Mouse (Mus musculus): ENCODE results near the gene Mical2. TPM values are rescaled to one million over a fixed set of nuclear protein-coding genes. Genes with fewer than 3 reads are reported as not detected.

Gene Mical2
- total and polyA plus RNA-seq, 3 experiments: not detected

DNA sequence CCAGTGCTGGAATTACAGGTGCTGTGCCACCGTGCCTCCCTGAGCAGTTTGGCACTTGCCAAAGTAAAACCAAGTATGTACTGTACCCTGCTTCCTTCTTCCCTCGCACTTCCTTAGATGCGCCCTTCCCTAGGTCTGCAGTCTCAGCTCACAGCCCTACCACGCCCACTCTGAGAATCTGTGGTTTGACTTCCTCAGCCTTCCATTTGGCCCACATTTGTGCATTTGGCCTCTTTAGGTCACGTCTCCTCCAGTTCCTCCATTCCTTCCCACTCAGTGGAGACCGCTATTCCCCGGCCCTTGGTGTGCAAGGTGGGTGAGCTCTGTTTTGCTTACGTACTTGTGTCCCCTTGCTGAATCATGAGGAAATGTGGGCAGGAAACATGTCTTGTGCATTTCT is 59.9 kb downstream of the Mical2 start:
- in situ Hi-C loops (cut with MboI; ENCODE audit: low pct_ligation_motif_present, low pct_unique_long_range_greater_than_20kb, low sequenced_read_pairs): no loop called here
- dilution Hi-C loops (cut with MboI; ENCODE audit: extremely low pct_ligation_motif_present, extremely low pct_unique_long_range_greater_than_20kb, low sequenced_read_pairs): no loop called here
- no peaks in the 10 kb centered on the region for H3K4me1 ChIP-seq (ENCODE audit: control insufficient read depth in 1 of 2, insufficient read depth in 2 of 2)
- no peaks in the 10 kb centered on the region for H3K9me3 ChIP-seq (replicated peaks; ENCODE audit: low read length)
- no peak overlapping the region for H3K9ac ChIP-seq (ENCODE audit: insufficient read depth, low read depth)
- TF ChIP-seq ETS1 (conservative IDR thresholded peaks at IDR 0.05; ENCODE audit: low read depth, low read length) (no peak), TCF12 (IDR thresholded peaks at IDR 0.05; ENCODE audit: low read depth, low read length) (no peak), RAD21 (IDR thresholded peaks at IDR 0.05; ENCODE audit: low read depth, low read length) (no peak), JUND (conservative IDR thresholded peaks at IDR 0.05; ENCODE audit: low read depth, low read length) (no peak), JUN (IDR thresholded peaks at IDR 0.05; ENCODE audit: insufficient read depth, low read depth, low read length) (no peak), MAX (IDR thresholded peaks at IDR 0.05; ENCODE audit: low read length) (no peak), SIN3A (IDR thresholded peaks at IDR 0.05; ENCODE audit: low read length) (no peak), TBP (conservative IDR thresholded peaks at IDR 0.05; ENCODE audit: low read depth, low read length) (no peak), USF1 (IDR thresholded peaks at IDR 0.05; ENCODE audit: low read depth, low read length) (no peak), E2F4 (IDR thresholded peaks at IDR 0.05; ENCODE audit: insufficient replicate concordance, low read depth, low read length) (no peak), USF2 (conservative IDR thresholded peaks at IDR 0.05; ENCODE audit: low read depth, low read length) (no peak), MYC (IDR thresholded peaks at IDR 0.05; ENCODE audit: low read depth, low read length) (no peak), BHLHE40 (IDR thresholded peaks at IDR 0.05; ENCODE audit: low read depth, low read length) (no peak), IRF4 (IDR thresholded peaks at IDR 0.05; ENCODE audit: low read depth, low read length) (no peak), POLR2AphosphoS2 (IDR thresholded peaks at IDR 0.05; ENCODE audit: low read depth, low read length) (no peak)
- H3K27me3 ChIP-seq (replicated peaks): peaks cover 74% of the 10 kb centered on the region
- H3K4me3 ChIP-seq (replicated peaks in 1 of 3; ENCODE audit: low read depth in 2 of 3, low read length in 2 of 3, poor library complexity in 1 of 3): no peak overlapping the region
- no peak for DNase-seq (ENCODE audit: extremely low read depth)
- no peaks in the 10 kb centered on the region for H3K79me2 ChIP-seq (replicated peaks; ENCODE audit: control insufficient read depth, extremely low read depth, insufficient read depth, poor library complexity, severe bottlenecking)
- no peaks in the 10 kb centered on the region for H3K36me3 ChIP-seq (replicated peaks in 1 of 2; ENCODE audit: control insufficient read depth in 1 of 2, insufficient read depth in 1 of 2, low read length in 1 of 2)
- H3K4me2 ChIP-seq (ENCODE audit: insufficient read depth, low read depth, poor library complexity, severe bottlenecking): no peak overlapping the region
- no peak overlapping the region for H3K27ac ChIP-seq (ENCODE audit: insufficient read depth, low read depth)

DNA sequence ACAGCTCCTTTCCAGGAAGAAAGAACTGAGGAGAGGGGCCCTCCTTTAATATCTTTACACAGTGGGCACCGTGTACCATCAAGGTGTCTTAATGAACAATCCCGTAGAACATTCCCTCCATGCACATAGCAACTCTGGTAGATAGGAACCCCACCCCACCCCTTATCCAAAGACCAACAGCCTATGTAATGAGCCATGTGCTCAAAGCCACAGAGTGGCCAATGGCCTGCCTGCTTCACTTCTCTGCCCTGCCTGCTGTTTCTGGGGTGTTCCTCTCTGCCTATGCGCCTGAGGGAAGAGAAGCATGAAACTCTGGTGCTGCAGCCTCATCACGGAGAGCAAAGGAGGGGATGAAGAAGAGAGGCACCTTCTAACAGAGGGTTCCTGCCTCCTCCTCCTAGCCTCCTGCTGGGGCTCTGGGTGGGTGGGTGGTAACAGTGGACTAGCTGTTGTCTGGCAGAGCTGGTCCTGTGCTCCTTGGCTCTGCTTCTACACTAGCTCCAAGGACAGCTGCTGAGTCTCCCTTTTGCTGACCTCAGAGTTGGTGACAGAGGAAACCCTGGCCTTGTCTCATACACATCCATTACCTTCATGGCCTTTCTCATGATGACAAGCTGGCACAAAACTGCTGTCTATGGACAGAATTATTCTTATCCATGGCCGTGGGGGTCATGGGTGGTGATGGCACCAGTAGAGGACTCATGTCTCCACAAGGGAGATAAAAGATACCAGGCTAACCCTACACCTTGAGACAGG is 62.9 kb downstream of the Mical2 start:
- no peak overlapping the region for H3K4me2 ChIP-seq (ENCODE audit: insufficient read depth, low read depth, poor library complexity, severe bottlenecking)
- H3K27me3 ChIP-seq (replicated peaks): peaks cover 59% of the 10 kb centered on the region

More for the DNA sequence above, 62.9 kb downstream of the Mical2 start:
- DNase-seq (ENCODE audit: extremely low read depth): no peak
- Histone ChIP-seq H3K27ac (ENCODE audit: insufficient read depth, low read depth) (no peak overlapping the region), H3K36me3 (replicated peaks in 1 of 2; ENCODE audit: control insufficient read depth in 1 of 2, insufficient read depth in 1 of 2, low read length in 1 of 2) (no peaks in the 10 kb centered on the region), H3K79me2 (replicated peaks; ENCODE audit: control insufficient read depth, extremely low read depth, insufficient read depth, poor library complexity, severe bottlenecking) (no peaks in the 10 kb centered on the region), H3K4me3 (replicated peaks in 1 of 3; ENCODE audit: low read depth in 2 of 3, low read length in 2 of 3, poor library complexity in 1 of 3) (no peak overlapping the region), H3K4me1 (ENCODE audit: control insufficient read depth in 1 of 2, insufficient read depth in 2 of 2) (no peaks in the 10 kb centered on the region), H3K9ac (ENCODE audit: insufficient read depth, low read depth) (no peak overlapping the region), H3K9me3 (replicated peaks; ENCODE audit: low read length) (no peaks in the 10 kb centered on the region)
- in situ Hi-C loops (cut with MboI; ENCODE audit: low pct_ligation_motif_present, low pct_unique_long_range_greater_than_20kb, low sequenced_read_pairs): no loop called here
- dilution Hi-C loops (cut with MboI; ENCODE audit: extremely low pct_ligation_motif_present, extremely low pct_unique_long_range_greater_than_20kb, low sequenced_read_pairs): no loop called here
- TF ChIP-seq BHLHE40 (IDR thresholded peaks at IDR 0.05; ENCODE audit: low read depth, low read length): no peak

Data from CH12.LX (cell line).